Mouse (Mus musculus) CD4-positive, CD25-positive, alpha-beta regulatory T cell, adult 9 weeks (primary cell): Measurements from ENCODE around the gene Lax1. TPM values are rescaled to one million over a fixed set of nuclear protein-coding genes. Genes with fewer than 3 reads are reported as not detected.

Experiments used
- polyA plus RNA-seq: library from polyadenylated mRNA; unstranded; fragments of 100-300 nt; shearing (Covaris generic); gene quantifications from one replicate; pipeline ENCODE4 v1.2.1, GENCODE M21; 2017

Gene Lax1
- 140 TPM for polyA plus RNA-seq

DNA sequence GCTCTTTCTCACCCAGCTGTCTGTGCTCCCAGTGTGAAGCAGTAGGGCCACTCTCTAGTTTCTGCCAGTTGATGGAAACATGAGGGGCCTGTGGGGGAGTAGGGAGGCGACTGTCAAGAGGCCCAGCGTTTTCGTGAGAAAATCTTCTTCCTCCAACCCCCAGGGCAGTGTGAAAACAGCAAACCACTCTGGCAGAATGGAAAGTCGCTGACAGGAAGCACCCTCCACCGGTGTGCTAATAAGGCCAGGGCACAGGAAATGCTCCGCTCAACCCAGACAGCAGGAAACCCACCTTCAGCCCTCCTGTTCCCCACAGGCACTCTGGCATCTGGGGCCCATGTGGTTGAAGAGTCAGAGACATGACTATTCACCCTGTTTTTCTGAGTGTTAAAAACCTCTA lies at the start of gene Lax1:
Gene Lax1, minus strand, starts transcription at position 212 of the 400 bp plus-strand sequence.

DNA sequence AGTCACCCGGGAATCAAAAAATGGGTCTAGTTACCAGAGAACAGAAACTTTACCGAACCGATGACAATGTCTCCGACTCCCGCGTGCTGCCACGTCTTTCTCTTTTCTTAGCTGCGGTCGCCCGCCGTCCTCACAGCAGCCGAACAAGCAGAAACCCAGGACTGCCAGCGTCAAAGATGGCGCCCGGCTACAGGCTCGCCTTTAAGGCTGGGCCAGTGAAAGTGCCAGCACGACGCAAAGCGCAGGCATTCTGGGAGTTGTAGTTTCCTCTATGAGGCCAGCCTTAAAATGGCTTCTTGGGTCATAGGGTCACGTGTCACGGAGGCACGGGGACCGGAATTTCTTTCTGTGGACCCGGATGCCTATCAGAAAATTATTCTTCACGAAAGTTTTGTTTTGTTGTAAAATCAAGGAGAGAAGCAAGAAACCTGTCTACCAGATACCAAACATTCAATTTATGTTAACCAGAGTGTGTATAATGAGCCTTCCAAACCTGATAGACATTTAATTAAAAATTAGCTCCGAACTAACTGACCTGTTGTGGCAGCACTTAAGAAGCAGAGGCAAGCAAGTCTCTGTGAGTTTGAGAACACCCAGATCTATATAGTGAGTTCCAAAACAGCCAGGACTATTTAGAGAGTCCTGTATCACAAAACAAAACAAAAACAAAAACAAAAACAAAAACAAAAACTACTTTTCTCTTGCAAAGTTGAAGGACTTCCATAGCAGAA lies 28.5 kb downstream of the Lax1 start, which contains the start of gene Gm38394:
Gene Gm38394, minus strand, starts transcription at position 116 of the 731 bp plus-strand sequence.

DNA sequence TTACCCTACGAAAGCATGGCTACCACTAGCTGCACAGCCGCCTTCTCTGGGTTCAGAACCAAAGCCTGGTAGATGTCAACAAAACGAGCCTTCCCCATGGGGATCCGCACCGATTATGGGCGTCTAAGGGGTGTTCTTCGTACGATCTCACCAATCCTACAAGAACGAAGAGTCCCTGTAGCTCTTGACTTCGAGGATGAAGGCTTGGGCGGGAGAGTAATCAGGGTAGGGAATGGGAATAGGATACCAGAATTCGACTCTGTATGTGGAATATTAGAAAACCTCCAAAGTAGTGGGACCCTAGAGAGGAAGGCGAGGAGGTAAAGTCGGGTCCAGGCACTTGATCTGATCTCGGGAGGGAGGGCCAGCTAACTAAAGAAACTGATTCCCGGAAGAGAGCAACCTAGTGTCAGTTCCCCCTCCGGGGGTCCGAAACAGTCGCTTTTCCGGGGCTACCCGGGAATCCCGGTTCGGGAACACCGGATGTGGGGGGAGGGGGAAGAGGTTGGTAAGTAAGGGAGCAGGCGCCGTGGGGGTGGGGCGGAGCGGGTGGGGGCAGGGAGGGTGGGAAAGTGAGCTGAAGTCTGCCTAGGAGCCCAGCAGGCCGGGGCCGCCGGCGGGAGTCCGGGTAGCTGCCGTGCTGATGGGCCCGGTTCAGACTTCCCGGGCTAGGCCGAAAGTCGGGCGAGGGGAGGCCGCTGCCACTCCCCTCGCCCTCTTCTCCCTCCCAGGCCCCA lies 29.3 kb downstream of the Lax1 start, which contains the start of gene Zbed6:
Gene Zbed6, minus strand, starts transcription at position 420 of the 737 bp plus-strand sequence.

Other genes starting within 250 kb of the Lax1 start
- gene Snrpe, start 79.8 kb downstream of the Lax1 start, polyA plus RNA-seq, result 341 TPM
- not detected for gene Zbed6, start 29.2 kb downstream of the Lax1 start, polyA plus RNA-seq
- gene Gm38394, start 28.8 kb downstream of the Lax1 start, polyA plus RNA-seq, result 2.9 TPM
- 7.2 TPM for gene Atp2b4, start 110.9 kb upstream of the Lax1 start, polyA plus RNA-seq
- gene Optc, start 217.9 kb upstream of the Lax1 start, polyA plus RNA-seq, result not detected
- not detected for gene Prelp, start 231.3 kb upstream of the Lax1 start, polyA plus RNA-seq